Mouse (Mus musculus) macrophage (primary cell): Measurements from ENCODE around the gene Il17a. TPM values are rescaled to one million over a fixed set of nuclear protein-coding genes. Genes with fewer than 3 reads are reported as not detected.
"Not testable (repeated sequence)": the region's sequence is repeated elsewhere in the genome, so short reads cannot be mapped to it uniquely, and the experiment has no call there.

ENCODE experiments used
- H3K27ac ChIP-seq: fragments of 350-480 bp; formaldehyde crosslinking; 2 replicates; pipeline ENCODE4 v1.9.0; 2021
- H3K36me3 ChIP-seq: fragments of 350-480 bp; formaldehyde crosslinking; 2 replicates; pipeline ENCODE4 v1.9.0; 2021; ENCODE audit errors: inconsistent target
- H3K4me3 ChIP-seq: fragments of 350-480 bp; formaldehyde crosslinking; 2 replicates; pipeline ENCODE4 v1.9.0; 2021; ENCODE audit errors: inconsistent target
- H3K79me2 ChIP-seq: fragments of 350-480 bp; formaldehyde crosslinking; 2 replicates; pipeline ENCODE4 v1.9.0; 2021; ENCODE audit errors: inconsistent target
- WGBS: methylation state at CpG from one replicate; pipeline ENCODE4 v1.1.7; 2026; ENCODE audit warnings: inconsistent platforms; ENCODE audit not compliant: missing documents; 5-methylcytosine and 5-hydroxymethylcytosine counted together
- polyA plus RNA-seq: library from polyadenylated mRNA; stranded (reverse); fragments of 250-400 nt; gene quantifications from 3 replicates; pipeline ENCODE4 v1.2.4, GENCODE M21; 2018; ENCODE audit warnings: inconsistent platforms

Il17a gene
- polyA plus RNA-seq, 1 experiment from 2014 or later: not detected

- Histone ChIP-seq H3K79me2 (no peaks in the 10 kb centered on the region), H3K27ac (no peak overlapping the region), H3K36me3 (no peaks in the 10 kb centered on the region), H3K4me3 (no peak overlapping the region)
- WGBS: 83% methylated on average over 10 of the region's 10 CpGs
These were observed 29.1 kb downstream of the Il17a start for GRCm38 (mm10) chr1:20759799-20760198.

DNA sequence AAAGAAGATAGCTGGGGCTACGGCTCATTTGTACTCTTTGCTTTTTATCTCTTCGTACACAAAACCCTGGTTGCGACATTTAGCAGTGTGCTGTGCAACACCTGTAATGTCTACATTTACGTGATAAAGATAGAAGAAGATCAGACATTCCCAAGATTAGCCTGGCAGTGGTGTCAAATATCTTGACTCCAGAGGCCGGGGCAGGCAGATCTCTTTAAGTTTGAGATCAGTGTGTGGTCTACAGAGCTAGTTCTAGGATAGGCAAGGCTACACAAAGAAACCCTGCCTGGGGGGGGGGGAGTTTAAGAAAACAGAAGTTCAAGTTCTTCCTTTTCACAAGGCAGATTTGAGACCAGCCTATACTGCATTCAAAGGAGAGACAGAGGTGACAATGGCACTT, 29.6 kb downstream of the Il17a start:
- H3K36me3 ChIP-seq: no peaks in the 10 kb centered on the region
- H3K4me3 ChIP-seq: no peak overlapping the region
- no peaks in the 10 kb centered on the region for H3K79me2 ChIP-seq
- H3K27ac ChIP-seq: no peak overlapping the region
- 84% methylated on average over 5 of the region's 5 CpGs for WGBS

- WGBS: 86% methylated on average over 4 of the region's 4 CpGs
- Histone ChIP-seq H3K79me2 (no peaks in the 10 kb centered on the region), H3K36me3 (no peaks in the 10 kb centered on the region), H3K4me3 (no peak overlapping the region), H3K27ac (no peak overlapping the region)
These were observed 30.7 kb downstream of the Il17a start for GRCm38 (mm10) chr1:20761411-20761810.

DNA sequence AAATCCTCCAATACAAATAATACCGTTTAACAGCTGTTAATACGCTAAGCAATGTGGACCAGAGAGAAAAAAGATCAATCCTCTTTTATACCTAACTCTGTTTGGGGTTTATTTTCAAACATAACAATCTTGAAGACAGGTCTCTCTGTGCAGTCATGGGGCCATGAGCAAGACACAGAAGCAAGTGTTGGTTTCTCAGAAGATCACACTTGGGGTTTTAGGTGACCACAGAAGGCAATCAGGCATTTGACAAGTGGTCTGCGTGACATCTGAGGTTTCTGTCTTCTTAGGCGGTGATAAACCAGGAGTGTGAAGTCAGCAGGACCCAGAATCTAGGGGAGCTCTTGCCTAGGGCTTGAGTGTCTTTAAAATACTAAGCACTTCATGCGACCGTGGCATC, 35.8 kb downstream of the Il17a start:
- 76% methylated on average over 6 of the region's 6 CpGs for WGBS
- H3K36me3 ChIP-seq: no peaks in the 10 kb centered on the region
- no peaks in the 10 kb centered on the region for H3K79me2 ChIP-seq
- H3K27ac ChIP-seq: no peak overlapping the region
- H3K4me3 ChIP-seq: no peak overlapping the region

DNA sequence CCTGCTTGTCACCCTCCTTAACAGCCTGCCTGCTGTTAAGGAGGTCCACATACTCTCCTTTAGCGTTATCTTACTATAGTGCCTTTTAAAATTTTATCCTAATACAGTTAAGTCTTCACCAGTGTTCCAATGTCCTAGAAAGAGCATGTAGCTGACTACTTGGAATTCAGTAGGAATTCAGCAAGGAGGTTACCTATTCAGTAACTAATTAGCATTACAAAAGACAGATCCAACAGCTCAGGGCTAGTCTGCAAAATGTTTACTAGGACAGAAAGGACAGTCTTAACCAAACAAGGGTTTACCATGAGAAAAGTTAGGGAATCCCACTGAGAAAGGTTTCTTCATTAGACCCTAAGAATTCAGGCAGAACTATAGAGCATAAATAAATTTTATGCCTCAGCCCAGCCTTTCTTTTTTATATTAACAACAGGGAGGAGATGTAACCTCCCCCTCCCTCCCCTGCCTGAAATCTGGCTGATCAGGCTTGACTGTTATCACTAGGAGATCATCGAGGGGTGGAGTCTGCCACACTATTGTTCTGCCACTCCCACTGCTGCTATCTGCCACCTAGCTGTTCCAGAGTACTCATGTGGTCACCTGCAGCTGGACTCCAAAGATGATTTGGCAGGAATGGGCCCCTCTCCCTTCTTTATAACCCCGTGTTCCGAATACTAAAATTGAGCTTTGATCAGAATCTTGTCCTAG, 43.5 kb downstream of the Il17a start:
- not testable (repeated sequence) for H3K4me3 ChIP-seq, H3K36me3 ChIP-seq, H3K27ac ChIP-seq, H3K79me2 ChIP-seq
- WGBS: 89% methylated on average over 4 of the region's 4 CpGs

DNA sequence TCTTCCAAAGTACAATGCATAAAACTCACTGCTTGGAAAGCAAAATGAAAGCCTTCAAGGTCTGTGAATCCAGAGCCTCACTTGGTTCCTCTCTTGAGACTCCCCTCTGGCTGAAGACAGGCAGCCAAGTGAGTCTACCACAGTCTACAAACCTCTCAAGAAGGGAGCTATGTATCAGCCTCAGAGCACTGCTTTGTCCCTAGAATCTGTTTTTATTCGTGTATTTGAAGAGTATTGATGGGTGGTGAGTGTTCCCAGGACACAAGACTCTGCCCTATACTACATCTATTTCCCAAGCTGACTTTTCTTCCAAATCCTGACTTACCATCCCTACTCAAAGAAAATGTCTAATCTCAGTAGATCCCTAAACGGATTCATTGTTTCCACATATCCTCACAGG, 47.7 kb downstream of the Il17a start:
- 68% methylated on average over 2 of the region's 2 CpGs for WGBS
- H3K27ac ChIP-seq: no peak overlapping the region
- no peaks in the 10 kb centered on the region for H3K79me2 ChIP-seq
- no peak overlapping the region for H3K4me3 ChIP-seq
- H3K36me3 ChIP-seq: no peaks in the 10 kb centered on the region

Other genes starting within 250 kb of the Il17a start
- not detected in 3 replicates for gene Pkhd1, start 112.8 kb upstream of the Il17a start, polyA plus RNA-seq
- not detected in 3 replicates for gene Il17f, start 59.7 kb downstream of the Il17a start, polyA plus RNA-seq
- 17.6 to 128 TPM (median 30.7 TPM) in 3 replicates for gene Mcm3, start 89.4 kb downstream of the Il17a start, polyA plus RNA-seq
- gene Paqr8, start 159.7 kb downstream of the Il17a start, polyA plus RNA-seq: 0.11 to 0.14 TPM (median 0.14 TPM) in 3 replicates
- 0.16 to 0.32 TPM in 2 of 3 replicates, not detected in the other for gene Efhc1, start 220.7 kb downstream of the Il17a start, polyA plus RNA-seq